Comparison of ENCODE assay signal across 10 mouse cellular contexts in genomic region chr2:174285921-174286470, GRCm38 (mm10). TPM values are rescaled to one million over a fixed set of nuclear protein-coding genes. Genes with fewer than 3 reads are reported as not detected.
DNase-seq lines count a peak whose midpoint lies in the region; ATAC-seq and TF ChIP-seq lines count a peak whose summit lies in the region.
"Had no signal": no experiment of that assay in that cellular context is flagged by ENCODE, and none has a peak within 500 bp of the region (broad histone marks: within the 10 kb centered on the region; RNA-seq: fewer than 3 reads in every experiment).

No protein-coding gene starts in this region.

- peaks cover 26% of the 10 kb centered on the region for H3K36me3 ChIP-seq in kidney, postnatal 0 days (ENCODE audit: insufficient read depth, low read length)
- H3K36me3 ChIP-seq in embryonic facial prominence, embryonic 15.5 days, result peaks cover 68% of the 10 kb centered on the region
- H3K36me3 ChIP-seq in intestine, embryonic 16.5 days (ENCODE audit: control insufficient read depth, insufficient read depth, low read length), result peaks cover 36% of the 10 kb centered on the region
- H3K36me3 ChIP-seq in neural tube, embryonic 12.5 days, result peaks cover 62% of the 10 kb centered on the region

- peaks cover 17% of the 10 kb centered on the region for H3K9me3 ChIP-seq in kidney, postnatal 0 days (replicated peaks; ENCODE audit: low read length)
- H3K9me3 ChIP-seq in embryonic facial prominence, embryonic 15.5 days (replicated peaks), result peaks cover 13% of the 10 kb centered on the region; the same call in 1 of the 2 replicates
- peaks cover 20% of the 10 kb centered on the region for H3K9me3 ChIP-seq in intestine, embryonic 16.5 days (ENCODE audit: control insufficient read depth, low read length)
- H3K9me3 ChIP-seq in neural tube, embryonic 12.5 days, result peaks cover 23% of the 10 kb centered on the region

- H3K9ac ChIP-seq in kidney, postnatal 0 days (ENCODE audit: low read depth, low read length), result no peak overlapping the region
- H3K9ac ChIP-seq in embryonic facial prominence, embryonic 15.5 days, result no peak overlapping the region
- no peak overlapping the region for H3K9ac ChIP-seq in intestine, embryonic 16.5 days (ENCODE audit: low read depth, low read length)
- 0 out of 2 replicates have a peak overlapping the region, but pooled peaks have one; percentile 21 for H3K9ac ChIP-seq in neural tube, embryonic 12.5 days

- peak overlapping the region; percentile 26 for H3K4me3 ChIP-seq in kidney, postnatal 0 days (replicated peaks; ENCODE audit: low read depth, low read length)
- H3K4me3 ChIP-seq in embryonic facial prominence, embryonic 15.5 days (replicated peaks), result peak overlapping the region; percentile 40
- H3K4me3 ChIP-seq in intestine, embryonic 16.5 days (ENCODE audit: low read length), result peak overlapping the region; percentile 39
- peak overlapping the region; percentile 15 for H3K4me3 ChIP-seq in neural tube, embryonic 12.5 days

- H3K4me2 ChIP-seq in kidney, postnatal 0 days (ENCODE audit: low read length), result peak overlapping the region; percentile 19; the same call in 1 of the 2 replicates
- peak overlapping the region; percentile 15; the same call in 1 of the 2 replicates for H3K4me2 ChIP-seq in embryonic facial prominence, embryonic 15.5 days (replicated peaks)
- H3K4me2 ChIP-seq in intestine, embryonic 16.5 days (ENCODE audit: low read depth, low read length), result no peak overlapping the region
- H3K4me2 ChIP-seq in neural tube, embryonic 12.5 days (replicated peaks), result peak overlapping the region; percentile 56

- DNase-seq in kidney, postnatal 0 days (ENCODE audit: low spot score), result no peak
- DNase-seq in kidney, adult 18-20 months, result no peak
- DNase-seq in layer of hippocampus, adult 8-10 months (ENCODE audit: low spot score in 2 of 2), result no peak
- DNase-seq in layer of hippocampus, adult 18-20 months (ENCODE audit: low spot score in 2 of 2), result no peak
- no peak for DNase-seq in left cerebral cortex, postnatal 10 days (ENCODE audit: extremely low spot score in 1 of 2, low spot score in 2 of 2)
- DNase-seq: gastrocnemius, postnatal 36 days; right cerebral cortex, postnatal 25 days had no signal

- ATAC-seq in kidney, postnatal 0 days (replicated peaks; ENCODE audit: low FRiP score, low read depth), result no peak
- ATAC-seq in embryonic facial prominence, embryonic 15.5 days (ENCODE audit: insufficient number of reproducible peaks, low FRiP score, low TSS enrichment, low read depth), result no peak
- no peak for ATAC-seq in intestine, embryonic 16.5 days
- no peak for ATAC-seq in neural tube, embryonic 12.5 days (ENCODE audit: low FRiP score, low read depth)

- 50% methylated on average over 34 of the region's 34 CpGs for WGBS in kidney, postnatal 0 days
- 47% methylated on average over 34 of the region's 34 CpGs for WGBS in embryonic facial prominence, embryonic 15.5 days
- WGBS in intestine, embryonic 16.5 days, result 50% methylated on average over 34 of the region's 34 CpGs
- whole genome bisulfite sequencing in neural tube, embryonic 12.5 days, result 59% methylated on average over 34 of the region's 34 CpGs

- TF ChIP-seq CTCF in kidney, postnatal 0 days (IDR thresholded peaks at IDR 0.05; ENCODE audit: low read depth), result no peak

- no peak overlapping the region for H3K27ac ChIP-seq in kidney, postnatal 0 days
- H3K27ac ChIP-seq in embryonic facial prominence, embryonic 15.5 days (replicated peaks), result no peak overlapping the region
- H3K27ac ChIP-seq in intestine, embryonic 16.5 days (ENCODE audit: low read length), result no peak overlapping the region
- H3K27ac ChIP-seq in neural tube, embryonic 12.5 days, result no peak overlapping the region

- H3K4me1 ChIP-seq in kidney, postnatal 0 days (replicated peaks; ENCODE audit: insufficient read depth, low read length), result no peaks in the 10 kb centered on the region
- H3K4me1 ChIP-seq in embryonic facial prominence, embryonic 15.5 days, result peaks cover 18% of the 10 kb centered on the region
- H3K4me1 ChIP-seq in intestine, embryonic 16.5 days (ENCODE audit: control insufficient read depth, insufficient read depth, low read length), result 0 out of 2 replicates have a peak, but pooled peaks cover 4% of the 10 kb centered on the region
- peaks cover 10% of the 10 kb centered on the region for H3K4me1 ChIP-seq in neural tube, embryonic 12.5 days

- H3K27me3 ChIP-seq in kidney, postnatal 0 days (ENCODE audit: insufficient read depth, low read length), result peaks cover 16% of the 10 kb centered on the region
- peaks cover 48% of the 10 kb centered on the region for H3K27me3 ChIP-seq in embryonic facial prominence, embryonic 15.5 days
- H3K27me3 ChIP-seq in intestine, embryonic 16.5 days (replicated peaks; ENCODE audit: control insufficient read depth, insufficient read depth, low read length), result peaks cover 25% of the 10 kb centered on the region
- peaks cover 32% of the 10 kb centered on the region for H3K27me3 ChIP-seq in neural tube, embryonic 12.5 days (replicated peaks)

- intact Hi-C loops in left cerebral cortex, postnatal 10 days (cut with DNase I), result loop anchor here (10.0 kb wide), 1 partner anchor 1101 kb away; no protein-coding TSS in a partner anchor

RNA-seq across cellular contexts. Expression of gene Gnas, which starts 1.9 kb away (rescaled TPM):
- polyA plus RNA-seq in kidney, postnatal 0 days (2015; fragmentation: Nextera tagmentation; extraction: Ambion mirVana), result 1,338 and 1,363 TPM in 2 replicates
- 2,102 and 2,156 TPM in 2 replicates for polyA plus RNA-seq in embryonic facial prominence, embryonic 15.5 days (2015; fragmentation: Nextera tagmentation; extraction: Ambion mirVana)
- polyA plus RNA-seq in intestine, embryonic 16.5 days (2015; fragmentation: Nextera tagmentation; extraction: Ambion mirVana), result 402 and 775 TPM in 2 replicates
- 1,608 and 1,653 TPM in 2 replicates for polyA plus RNA-seq in neural tube, embryonic 12.5 days (2016; fragmentation: Nextera tagmentation; extraction: Ambion mirVana)
- total RNA-seq in layer of hippocampus, adult 8-10 months (2022), result 1,000 to 10,000 TPM; 1,786 to 1,958 (median 1,837) TPM
- 1,000 to 10,000 TPM; 1,915 to 1,929 TPM for total RNA-seq in layer of hippocampus, adult 18-20 months (2021)
- total RNA-seq in left cerebral cortex, postnatal 10 days (2021), result 1,000 to 10,000 TPM; 1,952 to 1,966 TPM
